Mouse (Mus musculus): ENCODE data around the gene Cox20. TPM values are rescaled to one million over a fixed set of nuclear protein-coding genes. Genes with fewer than 3 reads are reported as not detected.
A peak's percentile ranks its signal among the peaks of the same experiment; 100 is the strongest.

The Cox20 gene
- polyA plus RNA-seq, 1 experiment from 2014 or later, result 146 TPM

GRCm38 (mm10) chr1:178309487-178309886, 9.4 kb upstream of the Cox20 start:
- no peaks in the 10 kb centered on the region for H3K4me1 ChIP-seq (replicated peaks; ENCODE audit: control insufficient read depth, insufficient read depth)
- no peak overlapping the region for H3K9ac ChIP-seq (ENCODE audit: low read length)
- ATAC-seq (ENCODE audit: low FRiP score, low TSS enrichment) (no peak), DNase-seq (ENCODE audit: low spot score) (no peak)
- no peak overlapping the region for H3K27ac ChIP-seq (replicated peaks)
- TF ChIP-seq CTCF (IDR thresholded peaks at IDR 0.05; ENCODE audit: low read depth), result 0 out of 2 replicates have a peak, but pooled peaks have one; percentile 12
- TF ChIP-seq EP300 (optimal IDR thresholded peaks at IDR 0.05), result no peak
- no peaks in the 10 kb centered on the region for H3K36me3 ChIP-seq (ENCODE audit: control insufficient read depth, insufficient read depth, low read length)
- H3K27me3 ChIP-seq (ENCODE audit: control insufficient read depth, insufficient read depth, low read length), result no peaks in the 10 kb centered on the region
- no peaks in the 10 kb centered on the region for H3K9me3 ChIP-seq (ENCODE audit: control insufficient read depth, low read length)
- H3K4me3 ChIP-seq (ENCODE audit: low read depth, low read length), result no peak overlapping the region
- H3K4me2 ChIP-seq (replicated peaks; ENCODE audit: low read depth), result no peak overlapping the region
- WGBS, result 58% methylated on average over 2 of the region's 2 CpGs

GRCm38 (mm10) chr1:178310128-178310527, 8.8 kb upstream of the Cox20 start:
- H3K4me1 ChIP-seq (replicated peaks; ENCODE audit: control insufficient read depth, insufficient read depth), result no peaks in the 10 kb centered on the region
- TF ChIP-seq CTCF (IDR thresholded peaks at IDR 0.05; ENCODE audit: low read depth) (peak; percentile 36), EP300 (optimal IDR thresholded peaks at IDR 0.05) (no peak)
- H3K4me3 ChIP-seq (ENCODE audit: low read depth, low read length), result no peak overlapping the region
- H3K9ac ChIP-seq (ENCODE audit: low read length), result no peak overlapping the region
- 72% methylated on average over 1 of the region's 1 CpGs for WGBS
- DNase-seq (ENCODE audit: low spot score) (no peak), ATAC-seq (ENCODE audit: low FRiP score, low TSS enrichment) (no peak)
- H3K4me2 ChIP-seq (replicated peaks; ENCODE audit: low read depth), result no peak overlapping the region
- no peaks in the 10 kb centered on the region for H3K36me3 ChIP-seq (ENCODE audit: control insufficient read depth, insufficient read depth, low read length)
- H3K9me3 ChIP-seq (ENCODE audit: control insufficient read depth, low read length), result no peaks in the 10 kb centered on the region
- no peaks in the 10 kb centered on the region for H3K27me3 ChIP-seq (ENCODE audit: control insufficient read depth, insufficient read depth, low read length)
- no peak overlapping the region for H3K27ac ChIP-seq (replicated peaks)

- Histone ChIP-seq H3K9me3 (ENCODE audit: control insufficient read depth, low read length) (no peaks in the 10 kb centered on the region), H3K4me2 (replicated peaks; ENCODE audit: low read depth) (no peak overlapping the region), H3K36me3 (ENCODE audit: control insufficient read depth, insufficient read depth, low read length) (no peaks in the 10 kb centered on the region), H3K27ac (replicated peaks) (no peak overlapping the region), H3K4me3 (ENCODE audit: low read depth, low read length) (no peak overlapping the region), H3K9ac (ENCODE audit: low read length) (no peak overlapping the region), H3K27me3 (ENCODE audit: control insufficient read depth, insufficient read depth, low read length) (no peaks in the 10 kb centered on the region), H3K4me1 (replicated peaks; ENCODE audit: control insufficient read depth, insufficient read depth) (no peaks in the 10 kb centered on the region)
- ATAC-seq (ENCODE audit: low FRiP score, low TSS enrichment), result no peak
- TF ChIP-seq CTCF (IDR thresholded peaks at IDR 0.05; ENCODE audit: low read depth) (no peak), EP300 (optimal IDR thresholded peaks at IDR 0.05) (no peak)
- DNase-seq (ENCODE audit: low spot score), result no peak
- 52% methylated on average over 1 of the region's 1 CpGs for WGBS
These were observed 5.8 kb upstream of the Cox20 start for GRCm38 (mm10) chr1:178313039-178313597.

DNA sequence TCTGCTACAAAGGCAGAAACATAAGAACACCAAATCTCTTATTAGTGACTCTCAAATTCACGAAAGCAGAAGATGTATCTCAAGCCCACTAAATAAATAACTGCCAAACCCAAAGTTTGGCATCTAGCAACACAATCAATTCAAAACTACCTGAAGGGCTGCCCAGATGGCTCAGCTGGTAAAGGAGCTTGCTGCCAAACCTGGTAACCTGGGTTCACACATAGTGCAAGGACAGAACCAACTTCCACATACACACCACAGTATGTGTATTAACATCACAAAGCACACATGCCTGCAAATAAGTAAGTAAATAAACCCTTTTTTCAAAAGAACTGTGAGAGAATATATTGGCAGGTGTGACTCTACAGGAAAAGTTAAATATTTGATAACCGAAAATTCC, 4.7 kb upstream of the Cox20 start:
- no peak overlapping the region for H3K9ac ChIP-seq (ENCODE audit: low read length)
- no peak overlapping the region for H3K4me3 ChIP-seq (ENCODE audit: low read depth, low read length)
- H3K9me3 ChIP-seq (ENCODE audit: control insufficient read depth, low read length), result no peaks in the 10 kb centered on the region
- H3K27me3 ChIP-seq (ENCODE audit: control insufficient read depth, insufficient read depth, low read length), result no peaks in the 10 kb centered on the region
- no peaks in the 10 kb centered on the region for H3K4me1 ChIP-seq (replicated peaks; ENCODE audit: control insufficient read depth, insufficient read depth)
- no peak overlapping the region for H3K4me2 ChIP-seq (replicated peaks; ENCODE audit: low read depth)
- no peak for TF ChIP-seq EP300 (optimal IDR thresholded peaks at IDR 0.05)
- no peak for TF ChIP-seq CTCF (IDR thresholded peaks at IDR 0.05; ENCODE audit: low read depth)
- ATAC-seq (ENCODE audit: low FRiP score, low TSS enrichment) (no peak), DNase-seq (ENCODE audit: low spot score) (no peak)
- no peaks in the 10 kb centered on the region for H3K36me3 ChIP-seq (ENCODE audit: control insufficient read depth, insufficient read depth, low read length)
- WGBS, result 55% methylated on average over 2 of the region's 2 CpGs
- no peak overlapping the region for H3K27ac ChIP-seq (replicated peaks)

DNA sequence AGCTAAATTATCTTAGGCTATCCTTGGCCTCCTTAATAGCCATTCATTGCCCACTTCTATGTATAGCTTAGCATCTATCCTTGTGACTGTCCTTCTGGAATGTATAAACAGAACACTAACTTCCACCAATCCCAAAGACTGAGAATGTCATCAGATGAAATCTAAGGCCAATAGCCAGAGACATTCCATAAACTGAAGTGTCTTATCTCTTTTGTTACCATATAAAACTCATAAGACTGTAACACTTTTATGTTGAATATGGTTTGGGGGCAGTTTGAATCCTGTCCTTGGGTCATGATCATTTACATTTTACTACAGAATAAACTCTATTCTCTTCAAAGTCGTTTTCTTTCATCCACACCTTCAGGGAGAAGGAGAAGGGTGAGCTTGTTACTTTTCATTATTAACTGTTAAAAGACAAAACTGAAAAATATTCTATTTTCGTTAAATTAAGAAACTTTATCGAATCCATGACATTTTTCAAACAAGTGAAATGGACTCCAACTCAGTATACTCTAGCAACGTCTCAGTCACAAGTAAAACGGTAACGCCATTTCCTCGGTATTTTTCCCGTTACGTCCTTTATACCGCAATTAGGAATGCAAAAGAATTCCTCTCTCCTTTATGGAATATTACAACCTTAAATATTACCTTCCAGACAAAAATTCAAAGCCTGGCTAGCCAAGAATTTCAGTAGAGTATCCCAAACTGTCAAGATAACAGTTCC, 1.5 kb upstream of the Cox20 start:
- no peaks in the 10 kb centered on the region for H3K27me3 ChIP-seq (ENCODE audit: control insufficient read depth, insufficient read depth, low read length)
- no peak for ATAC-seq (ENCODE audit: low FRiP score, low TSS enrichment)

DNA sequence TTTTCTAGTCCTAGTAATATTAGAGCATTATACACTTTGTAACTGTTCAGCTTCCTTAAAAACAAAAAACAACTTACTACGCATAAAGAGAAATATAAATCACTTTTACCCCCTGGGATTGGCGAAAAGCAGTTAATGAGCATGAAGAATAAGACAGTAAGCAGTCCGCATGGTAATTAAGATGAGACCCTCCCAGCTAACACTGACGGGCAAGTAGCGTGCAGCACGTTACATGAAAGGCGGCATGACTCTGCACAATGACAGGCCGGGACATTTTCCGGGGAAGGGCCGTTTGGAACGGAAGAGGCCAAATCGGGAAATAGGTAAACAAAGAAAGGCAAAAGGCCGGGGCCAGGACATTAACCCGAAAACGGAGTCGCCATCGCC, 935 bp upstream of the Cox20 start:
- H3K4me1 ChIP-seq (replicated peaks; ENCODE audit: control insufficient read depth, insufficient read depth), result no peaks in the 10 kb centered on the region; the same call in 1 of the 2 replicates

More for the DNA sequence above, 1.5 kb upstream of the Cox20 start:
- H3K4me2 ChIP-seq (replicated peaks; ENCODE audit: low read depth), result peak overlapping the region; percentile 70
- TF ChIP-seq CTCF (IDR thresholded peaks at IDR 0.05; ENCODE audit: low read depth), result no peak
- TF ChIP-seq EP300 (optimal IDR thresholded peaks at IDR 0.05), result no peak
- H3K36me3 ChIP-seq (ENCODE audit: control insufficient read depth, insufficient read depth, low read length), result 0 out of 2 replicates have a peak, but pooled peaks cover 3% of the 10 kb centered on the region
- WGBS, result 32% methylated on average over 10 of the region's 10 CpGs
- no peak for DNase-seq (ENCODE audit: low spot score)
- H3K9ac ChIP-seq (ENCODE audit: low read length), result peak overlapping the region; percentile 87
- no peaks in the 10 kb centered on the region for H3K9me3 ChIP-seq (ENCODE audit: control insufficient read depth, low read length)
- peak overlapping the region; percentile 99 for H3K27ac ChIP-seq (replicated peaks)
- no peaks in the 10 kb centered on the region; the same call in 1 of the 2 replicates for H3K4me1 ChIP-seq (replicated peaks; ENCODE audit: control insufficient read depth, insufficient read depth)
- H3K4me3 ChIP-seq (ENCODE audit: low read depth, low read length), result peak overlapping the region; percentile 60

More for the DNA sequence above, 935 bp upstream of the Cox20 start:
- peak; percentile 78 for ATAC-seq (ENCODE audit: low FRiP score, low TSS enrichment)
- Histone ChIP-seq H3K9me3 (ENCODE audit: control insufficient read depth, low read length) (no peaks in the 10 kb centered on the region), H3K4me2 (replicated peaks; ENCODE audit: low read depth) (peak overlapping the region; percentile 70), H3K36me3 (ENCODE audit: control insufficient read depth, insufficient read depth, low read length) (peaks cover 7% of the 10 kb centered on the region), H3K27me3 (ENCODE audit: control insufficient read depth, insufficient read depth, low read length) (no peaks in the 10 kb centered on the region), H3K27ac (replicated peaks) (peak overlapping the region; percentile 99), H3K4me3 (ENCODE audit: low read depth, low read length) (peak overlapping the region; percentile 60), H3K9ac (ENCODE audit: low read length) (peak overlapping the region; percentile 87)
- no peak for TF ChIP-seq CTCF (IDR thresholded peaks at IDR 0.05; ENCODE audit: low read depth)
- peak; percentile 52 for TF ChIP-seq EP300 (optimal IDR thresholded peaks at IDR 0.05)
- WGBS, result under 1% methylated on average over 17 of the region's 17 CpGs
- peak; percentile 90 for DNase-seq (ENCODE audit: low spot score)
